Mouse (Mus musculus): ENCODE results near the gene Gpx4.

DNA sequence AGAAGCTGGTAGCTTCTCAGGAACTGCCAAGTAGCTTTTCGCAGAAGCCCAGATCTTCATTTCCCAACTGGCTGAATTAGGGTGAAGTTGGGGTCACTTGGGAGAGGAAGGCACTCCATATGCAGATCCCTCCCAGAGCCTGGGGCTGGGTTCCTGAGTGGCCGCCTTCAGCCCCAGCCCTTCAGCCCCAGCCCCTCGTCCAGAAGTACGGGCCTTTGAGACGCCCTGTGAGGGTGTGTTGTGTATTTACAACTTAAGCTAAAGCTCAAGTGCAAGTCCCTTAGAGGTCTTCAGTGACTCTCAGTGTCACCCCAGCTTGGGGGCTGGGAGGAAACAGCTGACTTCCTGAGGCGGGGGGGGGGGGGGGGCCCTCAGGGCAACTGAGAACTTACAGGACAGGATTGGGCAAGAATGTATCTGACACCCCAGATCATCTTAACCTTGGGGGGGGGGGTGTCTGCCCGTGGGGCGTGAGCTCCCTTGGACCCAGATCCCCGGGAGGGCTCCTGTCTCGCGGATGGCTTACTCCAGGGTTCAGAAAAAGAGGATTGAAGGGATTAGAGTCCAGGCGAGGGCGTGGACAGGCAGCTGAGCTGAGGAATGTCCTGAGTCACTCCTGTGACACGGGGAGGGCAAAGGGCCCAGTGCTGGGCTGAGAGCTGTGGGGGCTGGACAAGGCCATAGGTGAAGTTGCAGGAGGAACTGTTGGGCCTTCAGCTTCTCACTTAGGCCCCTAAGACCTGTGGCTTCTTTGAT is 4.8 kb downstream of the Gpx4 start:
- TF ChIP-seq POLR2A (IDR thresholded peaks at IDR 0.05; ENCODE audit: control insufficient read depth, extremely low read depth, insufficient read depth, low read length, poor library complexity) = no peak
- TF ChIP-seq CTCF (IDR thresholded peaks at IDR 0.05; ENCODE audit: borderline replicate concordance, control insufficient read depth, extremely low read depth, insufficient read depth, low read length, poor library complexity) = no peak
